Mouse (Mus musculus): Measurements from ENCODE around the gene Surf1.

DNA sequence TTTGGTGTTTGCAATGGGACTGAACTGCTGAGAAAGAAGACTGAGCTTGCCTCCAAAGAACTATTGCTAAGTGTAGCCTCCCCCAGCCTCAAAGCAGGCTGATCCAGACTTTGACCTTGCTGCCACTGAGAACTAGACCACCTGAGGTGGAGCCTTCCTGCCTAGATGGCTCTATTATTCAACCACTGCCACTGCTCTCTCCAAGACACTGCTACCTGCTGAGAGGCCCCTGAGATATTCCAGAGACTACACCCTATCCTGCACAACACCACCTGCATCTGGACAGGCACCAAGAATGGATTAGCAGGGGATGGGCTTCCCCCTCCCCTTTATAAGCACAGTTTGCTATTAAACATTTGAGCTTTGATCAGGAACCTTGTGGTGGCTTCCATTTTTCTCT is 37.8 kb downstream of the Surf1 start:
- TF ChIP-seq POLR2A (IDR thresholded peaks at IDR 0.05; ENCODE audit: borderline replicate concordance, low read depth, low read length) (no peak), CTCF (IDR thresholded peaks at IDR 0.05; ENCODE audit: low read depth, low read length) (no peak)
